In genomic region chr16:26689771-26690170, GRCm38 (mm10) we compare ENCODE assay signal across 18 mouse cellular contexts.
DNase-seq lines count a peak whose midpoint lies in the region; ATAC-seq lines count a peak whose summit lies in the region.
"Had no signal": no experiment of that assay in that cellular context is flagged by ENCODE, and none has a peak within 500 bp of the region (broad histone marks: within the 10 kb centered on the region; RNA-seq: fewer than 3 reads in every experiment).

No protein-coding gene starts in this region.

- no peak for ATAC-seq in CD4-positive, CD25-positive, alpha-beta regulatory T cell, adult 4 months
- peak; percentile 97 for ATAC-seq in common myeloid progenitor, adult 5-6 weeks (replicated peaks; ENCODE audit: low read depth, poor library complexity, severe bottlenecking)
- ATAC-seq in neutrophil, adult 5-6 weeks (ENCODE audit: extremely low read depth, insufficient number of reproducible peaks, low FRiP score, poor library complexity, severe bottlenecking) = peak; percentile 98
- ATAC-seq: forebrain, embryonic 16.5 days; intestine, embryonic 15.5 days had no signal

- peak; percentile 4 for DNase-seq in CD4-positive, CD25-positive, alpha-beta regulatory T cell, adult 2 months (ENCODE audit: low read depth, low spot score)
- DNase-seq in lung, postnatal 36 days = peak; percentile 57
- no peak for DNase-seq in lung, postnatal 14 days
- DNase-seq in ovary, adult 18-20 months (ENCODE audit: low spot score) = no peak
- no peak for DNase-seq in gastrocnemius, postnatal 25 days
- DNase-seq: adrenal gland, postnatal 14 days; cerebellum, postnatal 14 days; gastrocnemius, postnatal 10 days; heart, postnatal 4 days; layer of hippocampus, adult 9-11 months; right cerebral cortex, adult 18-20 months; spleen, adult 18-20 months; thymus, postnatal 25 days had no signal

Comparison
In these comparisons a context has a peak if more than half of its experiments do, and no peak if none do; other contexts are left out.
1. DNase-seq: peak in CD4-positive, CD25-positive, alpha-beta regulatory T cell, adult 2 months (single experiment) and lung, postnatal 36 days (single experiment); none in lung, postnatal 14 days (single experiment), ovary, adult 18-20 months (single experiment) and gastrocnemius, postnatal 25 days (single experiment).